Mouse (Mus musculus) 3T3-L1 (cell line): Measurements from ENCODE around the gene Vmn1r191.
"Not testable (repeated sequence)": the region's sequence is repeated elsewhere in the genome, so short reads cannot be mapped to it uniquely, and the experiment has no call there.

Experiments
- DNase-seq: peaks from one replicate; pipeline ENCODE4 v3.0.0-alpha.2; 2015; ENCODE audit warnings: low read depth, low spot score

Gene Vmn1r191

GRCm38 (mm10) chr13:22183869-22184268 is at the start of gene Vmn1r191:
Gene Vmn1r191, minus strand, starts transcription at chr13:22183969.
- DNase-seq, result no peak

GRCm38 (mm10) chr13:22223060-22223459 is 39.3 kb upstream of the Vmn1r191 start, which contains the start of gene Vmn1r193:
Gene Vmn1r193, minus strand, starts transcription at chr13:22223160.
- DNase-seq, result not testable (repeated sequence)

- DNase-seq, result not testable (repeated sequence)
Measured at GRCm38 (mm10) chr13:22192756-22193155, 9.0 kb upstream of the Vmn1r191 start.

GRCm38 (mm10) chr13:22191041-22191440 is 7.3 kb upstream of the Vmn1r191 start, which contains the start of gene Vmn1r192:
Gene Vmn1r192, minus strand, starts transcription at chr13:22191141.
- DNase-seq, result no peak

GRCm38 (mm10) chr13:22190385-22190784 is 6.6 kb upstream of the Vmn1r191 start:
- no peak for DNase-seq

- no peak for DNase-seq
Measured at GRCm38 (mm10) chr13:22189313-22189712, 5.5 kb upstream of the Vmn1r191 start.

GRCm38 (mm10) chr13:22168416-22168815 is 15.4 kb downstream of the Vmn1r191 start:
- no peak for DNase-seq

GRCm38 (mm10) chr13:22136495-22137293 is 47.1 kb downstream of the Vmn1r191 start:
- not testable (repeated sequence) for DNase-seq
